Mouse (Mus musculus) stomach, embryonic 16.5 days (tissue): Measurements from ENCODE around the gene Hnrnpa1. TPM values are rescaled to one million over a fixed set of nuclear protein-coding genes. Genes with fewer than 3 reads are reported as not detected.
"Not testable (repeated sequence)": the region's sequence is repeated elsewhere in the genome, so short reads cannot be mapped to it uniquely, and the experiment has no call there.

Experiments used
- ATAC-seq: fragments of 200-750 bp; cut with Nextera tagmentation; 2 replicates; pipeline ENCODE4 v1.8.0; 2017; ENCODE audit warnings: moderate number of reproducible peaks, moderate TSS enrichment; ENCODE audit not compliant: insufficient read depth, low FRiP score
- H3K27ac ChIP-seq: fragments of 300-500 bp; sonication (generic); 2 replicates; pipeline ENCODE4 v1.5.1; 2014; ENCODE audit warnings: low read length
- H3K27me3 ChIP-seq: fragments of 300-500 bp; sonication (generic); 2 replicates; pipeline ENCODE4 v1.6.1; 2014; ENCODE audit warnings: low read length, control low read depth, mixed read lengths; ENCODE audit not compliant: control insufficient read depth, insufficient read depth
- H3K36me3 ChIP-seq: fragments of 300-500 bp; sonication (generic); 2 replicates; pipeline ENCODE4 v1.6.1; 2014; ENCODE audit warnings: low read length; ENCODE audit not compliant: control insufficient read depth, insufficient read depth
- H3K4me1 ChIP-seq: fragments of 300-500 bp; sonication (generic); 2 replicates; pipeline ENCODE4 v1.6.1; 2014; ENCODE audit warnings: low read length, control low read depth, mixed read lengths; ENCODE audit not compliant: control insufficient read depth, insufficient read depth
- H3K4me2 ChIP-seq: fragments of 300-500 bp; sonication (generic); 2 replicates; pipeline ENCODE4 v1.6.1; 2014; ENCODE audit warnings: low read depth, low read length, mixed read lengths
- H3K4me3 ChIP-seq: fragments of 300-500 bp; sonication (generic); replicated peaks from 2 replicates; pipeline ENCODE4 v1.5.1; 2014; ENCODE audit warnings: mild to moderate bottlenecking, low read length
- H3K9ac ChIP-seq: fragments of 300-500 bp; sonication (generic); 2 replicates; pipeline ENCODE4 v1.6.1; 2014; ENCODE audit warnings: low read length
- H3K9me3 ChIP-seq: fragments of 300-500 bp; sonication (generic); replicated peaks from 2 replicates; pipeline ENCODE4 v1.6.1; 2016; ENCODE audit warnings: low read length, control low read depth; ENCODE audit not compliant: control insufficient read depth
- WGBS: fragments of 180-500 bp; shearing (Covaris S2); extraction: QIAGEN DNeasy Blood & Tissue Kit; methylation state at CpG from one replicate; pipeline ENCODE4 v1.1.7; 2014; 5-methylcytosine and 5-hydroxymethylcytosine counted together
- polyA plus RNA-seq: library from polyadenylated mRNA; unstranded; fragments of >200 nt; fragmentation: Nextera tagmentation; extraction: Ambion mirVana; gene quantifications from 2 replicates; pipeline ENCODE4 v1.2.1, GENCODE M21; 2015

Gene Hnrnpa1
- polyA plus RNA-seq, 1 experiment from 2014 or later, result 529 TPM

DNA sequence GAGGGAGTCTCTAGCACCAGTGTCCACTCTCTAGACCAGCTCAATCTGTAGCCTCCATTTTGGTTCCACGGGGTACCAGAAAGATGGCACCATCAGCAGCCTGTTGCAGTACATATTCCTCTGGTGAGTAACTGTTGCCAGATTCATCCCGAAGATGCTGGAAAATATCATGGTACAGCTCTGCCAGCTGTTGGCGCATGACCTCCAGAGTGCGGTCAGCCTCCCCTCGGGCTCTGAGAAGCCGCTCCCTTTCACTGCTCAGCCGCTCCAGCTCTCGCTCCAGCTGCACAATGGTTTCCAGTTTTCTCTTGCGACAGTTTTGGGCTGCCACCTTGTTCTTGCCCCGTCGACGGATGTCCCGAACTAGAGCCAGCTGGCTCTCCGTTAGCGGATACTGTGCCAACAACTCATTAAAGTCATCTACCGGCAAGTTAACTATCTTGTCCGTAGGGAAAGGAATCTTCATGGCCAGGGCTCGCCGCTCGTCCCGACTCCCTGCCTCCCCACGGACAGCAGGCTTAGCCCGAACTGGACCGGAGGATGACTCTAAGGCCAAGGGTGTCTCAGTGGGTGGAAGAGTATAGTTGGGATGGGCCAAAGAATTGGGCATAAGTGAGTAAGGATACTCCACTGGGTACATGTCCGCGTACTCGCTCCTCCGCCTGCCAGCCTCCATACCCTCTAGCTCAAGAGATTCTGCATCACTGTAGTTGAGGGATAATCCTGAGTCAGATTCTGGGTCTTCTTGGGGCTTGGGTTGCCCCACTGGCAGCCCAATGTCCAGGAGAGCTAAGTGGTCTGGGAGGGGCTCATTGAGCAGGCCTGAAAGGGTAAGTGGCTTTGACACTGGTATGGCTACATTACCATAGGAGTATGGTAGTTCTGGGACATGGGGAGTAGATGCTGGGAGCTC is 8.4 kb downstream of the Hnrnpa1 start:
- no peak overlapping the region for H3K4me2 ChIP-seq
- H3K27me3 ChIP-seq, result no peaks in the 10 kb centered on the region
- no peak overlapping the region for H3K9ac ChIP-seq
- H3K9me3 ChIP-seq, result no peaks in the 10 kb centered on the region
- WGBS, result 78% methylated on average over 28 of the region's 28 CpGs
- H3K4me1 ChIP-seq, result 0 out of 2 replicates have a peak, but pooled peaks cover 5% of the 10 kb centered on the region
- H3K4me3 ChIP-seq, result no peak overlapping the region
- no peak for ATAC-seq
- H3K36me3 ChIP-seq, result peaks cover 17% of the 10 kb centered on the region; the same call in 1 of the 2 replicates
- no peak overlapping the region for H3K27ac ChIP-seq

DNA sequence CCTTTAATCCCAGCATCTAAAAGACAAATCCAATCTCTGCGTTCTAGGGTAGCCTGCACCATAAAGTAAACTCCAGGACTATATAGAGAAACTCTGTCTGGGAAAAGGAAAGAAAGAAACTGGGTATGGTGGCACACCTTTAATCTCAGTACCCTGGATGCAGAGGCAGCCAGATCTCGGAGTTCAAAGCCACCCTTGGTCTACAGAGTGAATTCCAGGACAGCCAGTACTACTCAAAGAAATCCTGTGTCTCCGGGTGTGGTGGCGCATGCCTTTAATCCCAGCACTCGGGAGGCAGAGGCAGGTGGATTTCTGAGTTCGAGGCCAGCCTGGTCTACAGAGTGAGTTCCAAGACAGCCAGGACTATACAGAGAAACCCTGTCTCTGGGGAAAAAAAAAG is 9.3 kb downstream of the Hnrnpa1 start:
- H3K36me3 ChIP-seq, result peaks cover 17% of the 10 kb centered on the region; the same call in 1 of the 2 replicates
- ATAC-seq, H3K4me3 ChIP-seq, H3K4me1 ChIP-seq, H3K9me3 ChIP-seq, H3K27ac ChIP-seq, H3K9ac ChIP-seq, H3K27me3 ChIP-seq, H3K4me2 ChIP-seq: not testable (repeated sequence)
- 81% methylated on average over 6 of the region's 6 CpGs for WGBS

DNA sequence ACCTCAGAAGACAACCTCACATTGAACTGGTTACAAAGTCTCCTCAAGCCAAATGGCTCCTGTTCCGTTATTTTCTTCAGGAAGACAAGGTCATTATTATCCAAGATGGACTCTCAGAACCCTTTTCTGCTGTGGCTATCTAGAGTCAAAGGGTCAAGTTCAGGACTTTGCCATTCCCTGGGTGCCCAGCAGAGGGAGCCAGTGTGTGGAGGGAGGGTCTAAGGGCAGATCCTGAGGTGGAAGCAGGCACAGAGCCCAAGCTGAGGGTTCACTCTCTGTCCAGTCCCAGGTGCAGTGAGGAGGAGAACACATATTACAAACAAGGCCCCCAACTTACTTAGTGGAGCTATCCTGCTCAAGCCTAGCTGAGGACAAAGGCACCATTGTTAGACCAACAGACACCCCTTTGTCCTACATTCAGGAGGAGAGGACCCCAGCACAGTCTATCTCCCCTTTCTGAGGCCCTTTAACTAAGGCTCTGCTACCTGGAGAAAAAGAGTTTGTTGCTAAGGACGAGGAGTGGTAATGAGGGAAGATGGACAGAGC is 10.0 kb downstream of the Hnrnpa1 start:
- 40% methylated on average over 2 of the region's 2 CpGs for WGBS
- peak; percentile 38; the same call in 1 of the 2 replicates for ATAC-seq
- Histone ChIP-seq H3K4me2 (no peak overlapping the region), H3K36me3 (peaks cover 13% of the 10 kb centered on the region; the same call in 1 of the 2 replicates), H3K27me3 (no peaks in the 10 kb centered on the region), H3K27ac (no peak overlapping the region), H3K9ac (no peak overlapping the region), H3K4me3 (no peak overlapping the region), H3K4me1 (peaks cover 10% of the 10 kb centered on the region; the same call in 1 of the 2 replicates), H3K9me3 (no peaks in the 10 kb centered on the region)

DNA sequence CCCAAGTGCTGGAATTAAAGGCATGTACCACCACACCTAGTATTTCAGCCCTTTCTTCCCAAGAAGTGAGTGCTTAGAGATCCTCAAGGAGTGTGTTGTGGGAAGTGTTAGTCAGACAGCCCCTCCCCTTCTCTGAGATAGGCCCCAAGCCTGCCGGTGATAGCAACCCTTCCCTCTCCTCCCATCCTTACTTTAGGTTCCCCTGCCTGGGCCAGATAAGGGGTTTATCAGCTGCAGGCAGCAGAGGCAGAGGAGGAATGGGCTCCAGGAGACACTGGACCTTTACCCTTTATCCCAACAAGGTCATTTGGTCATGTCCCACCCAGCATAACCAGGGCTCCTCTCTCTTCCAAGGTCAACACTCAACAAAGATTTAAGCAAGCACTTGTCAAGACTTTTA is 11.4 kb downstream of the Hnrnpa1 start:
- H3K4me1 ChIP-seq, result peaks cover 12% of the 10 kb centered on the region; the same call in 1 of the 2 replicates
- H3K9ac ChIP-seq, result no peak overlapping the region
- no peaks in the 10 kb centered on the region for H3K9me3 ChIP-seq
- no peak overlapping the region for H3K4me2 ChIP-seq
- no peak overlapping the region for H3K4me3 ChIP-seq
- ATAC-seq, result peak; percentile 66
- WGBS, result 67% methylated on average over 1 of the region's 1 CpGs
- no peaks in the 10 kb centered on the region for H3K27me3 ChIP-seq
- no peak overlapping the region for H3K27ac ChIP-seq
- H3K36me3 ChIP-seq, result peaks cover 7% of the 10 kb centered on the region; the same call in 1 of the 2 replicates

DNA sequence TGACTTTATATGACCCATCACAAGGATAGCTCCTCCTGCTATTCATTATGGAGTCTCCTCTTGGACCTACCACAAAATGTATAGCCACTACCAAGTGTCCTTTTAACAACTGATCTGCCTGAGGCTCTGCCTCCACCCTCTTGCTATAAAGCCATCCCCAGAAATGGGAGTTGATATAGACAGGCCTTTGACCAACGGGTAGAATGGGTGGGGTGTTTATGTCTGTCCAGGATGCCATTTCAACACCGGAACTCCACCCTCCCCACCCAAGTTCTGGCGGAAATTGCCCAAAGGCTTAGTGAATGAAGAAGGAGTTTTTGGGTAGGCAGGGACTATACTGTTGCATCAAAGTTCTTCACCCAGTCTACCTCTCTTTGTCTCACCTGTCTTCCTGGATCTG is 12.4 kb downstream of the Hnrnpa1 start:
- no peak for ATAC-seq
- Histone ChIP-seq H3K36me3 (no peaks in the 10 kb centered on the region; the same call in 1 of the 2 replicates), H3K9ac (no peak overlapping the region), H3K9me3 (no peaks in the 10 kb centered on the region), H3K4me1 (peaks cover 16% of the 10 kb centered on the region; the same call in 1 of the 2 replicates), H3K4me3 (no peak overlapping the region), H3K27me3 (no peaks in the 10 kb centered on the region), H3K27ac (no peak overlapping the region), H3K4me2 (no peak overlapping the region)
- WGBS, result 76% methylated on average over 3 of the region's 3 CpGs

DNA sequence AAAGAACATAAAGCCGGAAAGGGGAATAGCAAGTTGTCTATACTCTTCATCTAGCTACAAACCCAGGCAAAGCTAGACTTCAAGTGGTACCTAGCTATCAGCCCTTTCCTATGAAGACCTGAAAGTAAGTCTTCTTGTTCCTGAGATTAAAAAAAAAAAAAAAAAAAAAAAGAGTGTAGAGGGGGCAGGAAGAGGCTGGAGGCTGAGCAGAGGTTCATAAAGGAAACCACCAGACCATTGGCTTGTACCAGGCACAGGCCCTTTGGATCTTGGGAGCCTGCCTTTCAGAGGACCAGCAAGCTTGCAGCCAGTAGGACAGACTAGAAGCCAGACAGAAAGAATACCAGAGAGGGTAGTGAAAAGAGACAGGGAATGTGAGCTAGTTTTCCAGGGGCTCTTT is 13.1 kb downstream of the Hnrnpa1 start:
- no peaks in the 10 kb centered on the region for H3K9me3 ChIP-seq
- H3K4me2 ChIP-seq, result no peak overlapping the region
- 90% methylated on average over 1 of the region's 1 CpGs for WGBS
- H3K4me3 ChIP-seq, result no peak overlapping the region
- no peaks in the 10 kb centered on the region; the same call in 1 of the 2 replicates for H3K36me3 ChIP-seq
- H3K27me3 ChIP-seq, result no peaks in the 10 kb centered on the region
- no peak overlapping the region for H3K9ac ChIP-seq
- no peak for ATAC-seq
- peaks cover 19% of the 10 kb centered on the region; the same call in 1 of the 2 replicates for H3K4me1 ChIP-seq
- H3K27ac ChIP-seq, result no peak overlapping the region

DNA sequence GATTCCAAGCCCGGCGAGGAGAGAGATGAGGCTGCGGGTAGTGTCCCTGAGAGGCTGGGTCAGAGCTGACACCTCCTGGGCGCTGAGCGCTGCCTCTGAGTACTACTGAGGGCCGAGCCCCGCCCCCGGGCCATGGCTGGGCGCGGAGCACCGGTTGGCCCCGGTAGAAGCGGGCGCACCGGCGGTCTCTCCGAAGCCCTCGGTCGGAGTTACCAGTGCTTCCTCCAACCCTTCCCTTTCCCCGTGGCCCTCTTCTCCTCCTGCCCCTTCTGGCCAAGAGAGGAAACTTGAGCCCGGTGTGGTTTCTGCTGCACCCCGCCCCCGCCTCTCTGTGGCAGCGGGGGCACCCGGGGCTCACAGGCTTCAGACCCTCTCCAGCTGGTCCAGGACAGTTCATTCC is 14.9 kb downstream of the Hnrnpa1 start:
- 0 out of 2 replicates have a peak, but pooled peaks have one; percentile 20 for ATAC-seq
- Histone ChIP-seq H3K36me3 (no peaks in the 10 kb centered on the region), H3K4me3 (peak overlapping the region; percentile 44), H3K27ac (no peak overlapping the region; the same call in 1 of the 2 replicates), H3K4me2 (peak overlapping the region; percentile 66), H3K9me3 (no peaks in the 10 kb centered on the region), H3K9ac (peak overlapping the region; percentile 69), H3K4me1 (peaks cover 24% of the 10 kb centered on the region; the same call in 1 of the 2 replicates), H3K27me3 (no peaks in the 10 kb centered on the region)
- WGBS, result under 1% methylated on average over 25 of the region's 25 CpGs

DNA sequence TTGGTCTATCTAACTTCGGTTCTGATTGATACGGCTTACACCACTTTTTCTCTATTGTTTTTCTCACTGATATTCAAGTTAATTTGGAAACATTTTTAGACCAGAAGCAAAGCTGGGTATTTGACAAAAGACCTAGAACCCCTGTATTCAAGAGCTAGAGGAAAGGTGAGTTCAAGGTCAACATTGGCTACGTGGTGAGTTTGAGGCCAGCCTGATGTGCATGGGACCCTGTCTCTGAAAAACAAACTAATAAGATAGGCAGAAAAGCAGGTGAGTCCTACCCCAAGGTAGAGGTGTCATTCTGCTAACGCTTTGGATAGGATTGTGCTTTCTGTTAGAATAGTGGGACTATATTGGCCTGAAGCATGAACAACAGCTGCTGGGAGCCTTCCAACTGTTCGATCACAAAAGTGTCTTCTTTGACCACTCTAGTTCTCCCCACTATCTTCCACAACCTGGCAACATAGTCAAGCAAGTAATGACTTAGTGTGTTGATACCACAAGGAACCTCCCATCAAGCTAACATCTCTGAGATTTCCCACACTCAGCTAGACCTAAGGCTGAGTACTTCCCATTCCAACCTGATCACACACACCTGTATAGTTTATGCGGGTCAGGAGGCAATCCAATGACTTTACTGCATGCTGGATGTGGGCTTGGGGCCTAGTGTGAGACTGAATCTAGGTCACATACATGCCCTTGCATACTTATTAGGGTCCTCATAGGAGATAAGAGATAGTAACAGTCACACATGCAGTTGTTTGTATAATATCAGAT is 16.2 kb downstream of the Hnrnpa1 start:
- WGBS, result 87% methylated on average over 6 of the region's 6 CpGs
- ATAC-seq, result no peak

More for the DNA sequence above, 16.2 kb downstream of the Hnrnpa1 start:
- H3K27me3 ChIP-seq, result no peaks in the 10 kb centered on the region
- H3K4me1 ChIP-seq, result peaks cover 24% of the 10 kb centered on the region; the same call in 1 of the 2 replicates
- H3K9me3 ChIP-seq, result no peaks in the 10 kb centered on the region
- H3K4me3 ChIP-seq, result no peak overlapping the region
- H3K27ac ChIP-seq, result no peak overlapping the region
- H3K9ac ChIP-seq, result no peak overlapping the region
- H3K36me3 ChIP-seq, result no peaks in the 10 kb centered on the region
- no peak overlapping the region for H3K4me2 ChIP-seq
